Mouse (Mus musculus) cerebellum, adult 2 months (tissue): ENCODE results near the gene Fanca.

Source experiments
- CTCF ChIP-seq: fragments of 200-500 bp; IDR thresholded peaks from 2 replicates; pipeline ENCODE4 v1.5.1; 2011; ENCODE audit warnings: low read depth, mild to moderate bottlenecking, control low read depth, low read length, moderate library complexity, borderline replicate concordance; ENCODE audit not compliant: insufficient read depth
- POLR2A ChIP-seq: fragments of 200-500 bp; IDR thresholded peaks from 2 replicates; pipeline ENCODE4 v1.6.1; 2011; ENCODE audit warnings: low read length, control low read depth, borderline replicate concordance; ENCODE audit not compliant: insufficient read depth

GRCm38 (mm10) chr8:123244382-123244781, 74.0 kb downstream of the Fanca start:
- no peak for TF ChIP-seq CTCF
- no peak for TF ChIP-seq POLR2A
